Mouse (Mus musculus): ENCODE measurements at regions not wholly inside any gene's neighbourhood (a gene's known extent, or its start where the extent isn't known, plus 50 kb on each side); places are given as distances from the start of the nearest gene placed in this dataset.

- TF ChIP-seq ZNF384 (IDR thresholded peaks at IDR 0.05; ENCODE audit: low read depth, low read length) (no peak), MAFK (IDR thresholded peaks at IDR 0.05; ENCODE audit: insufficient read depth, low read depth, low read length) (no peak), HCFC1 (IDR thresholded peaks at IDR 0.05; ENCODE audit: borderline replicate concordance, insufficient read depth, low read length) (no peak), CHD2 (IDR thresholded peaks at IDR 0.05; ENCODE audit: low read depth, low read length) (no peak)
Observed at GRCm38 (mm10) chr1:184621950-184622349, 110.5 kb downstream of the Hlx start.
